Mouse (Mus musculus) T-cell, adult 2 months (primary cell): ENCODE measurements around the gene Ythdf1.

ENCODE experiments used
- DNase-seq: peaks from one replicate; pipeline ENCODE4 v3.0.0; 2022; ENCODE audit warnings: low spot score

Gene Ythdf1

DNA sequence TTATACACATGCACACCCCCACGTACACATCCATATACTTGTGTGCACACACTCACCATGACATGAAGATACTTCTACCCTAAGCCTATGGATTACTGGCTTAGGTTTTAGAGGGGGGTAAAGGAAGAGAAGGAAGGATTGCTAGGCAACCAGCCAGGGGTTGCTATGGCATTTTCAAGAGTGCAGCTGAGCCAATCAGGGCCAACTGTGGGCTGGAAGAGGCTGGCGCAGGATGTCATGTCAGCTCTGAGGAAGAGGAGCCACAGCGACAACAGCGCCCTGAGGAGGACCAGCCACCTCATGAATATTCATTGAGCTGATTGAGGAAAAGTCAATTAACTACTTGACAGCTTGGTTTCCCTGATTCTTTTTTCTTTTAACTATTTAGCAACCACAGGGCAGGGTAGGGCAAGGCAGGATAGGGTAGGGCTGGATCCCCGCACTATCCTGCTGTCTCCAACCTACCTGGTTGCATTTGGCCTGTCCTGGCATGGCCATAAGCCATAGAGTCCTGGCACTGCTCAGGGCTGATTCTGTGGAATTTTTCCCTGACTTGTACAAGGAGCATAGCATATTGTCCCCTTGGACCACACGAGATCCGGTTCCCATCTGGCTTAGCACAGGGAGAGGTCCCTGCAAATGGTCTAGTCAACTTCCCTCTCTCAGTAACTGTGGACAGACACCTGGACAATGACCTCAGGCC is 41.2 kb downstream of the Ythdf1 start:
- DNase-seq = no peak

GRCm38 (mm10) chr2:180870006-180870405 is 50.7 kb downstream of the Ythdf1 start:
- DNase-seq = no peak

GRCm38 (mm10) chr2:180861561-180861960 is 59.2 kb downstream of the Ythdf1 start:
- no peak for DNase-seq

- no peak for DNase-seq
These were observed 63.6 kb downstream of the Ythdf1 start for GRCm38 (mm10) chr2:180857121-180857520.

GRCm38 (mm10) chr2:180855005-180855544 is 65.7 kb downstream of the Ythdf1 start:
- no peak for DNase-seq
